Comparison of ENCODE assay signal across 9 mouse cellular contexts in genomic region chr15:78843581-78844469, GRCm38 (mm10). TPM values are rescaled to one million over a fixed set of nuclear protein-coding genes. Genes with fewer than 3 reads are reported as not detected.
DNase-seq lines count a peak whose midpoint lies in the region; ATAC-seq and TF ChIP-seq lines count a peak whose summit lies in the region.
"Had no signal": no experiment of that assay in that cellular context is flagged by ENCODE, and none has a peak within 500 bp of the region (broad histone marks: within the 10 kb centered on the region; RNA-seq: fewer than 3 reads in every experiment).

No protein-coding gene starts in this region.

- 0 out of 2 replicates have a peak, but pooled peaks have one; percentile 21 for TF ChIP-seq POLR2A in lung, adult 2 months (IDR thresholded peaks at IDR 0.05; ENCODE audit: borderline replicate concordance, extremely low read depth, low read depth, low read length)

- peak overlapping the region; percentile 75 for H3K4me2 ChIP-seq in embryonic facial prominence, embryonic 15.5 days (replicated peaks)
- H3K4me2 ChIP-seq in hindbrain, embryonic 16.5 days (ENCODE audit: low read length), result peak overlapping the region; percentile 75
- H3K4me2 ChIP-seq in stomach, embryonic 15.5 days, result peak overlapping the region; percentile 59

- TF ChIP-seq CTCF in lung, adult 2 months (IDR thresholded peaks at IDR 0.05; ENCODE audit: insufficient read depth, low read length), result no peak

- no peak for ATAC-seq in erythroblast, adult 5-6 weeks (replicated peaks; ENCODE audit: low FRiP score, poor library complexity, severe bottlenecking)
- ATAC-seq in embryonic facial prominence, embryonic 15.5 days (ENCODE audit: insufficient number of reproducible peaks, low FRiP score, low TSS enrichment, low read depth), result no peak
- ATAC-seq in hindbrain, embryonic 16.5 days, result no peak
- no peak for ATAC-seq in stomach, embryonic 15.5 days (ENCODE audit: insufficient read depth, low FRiP score, low read depth)
- no peak for ATAC-seq in megakaryocyte-erythroid progenitor cell, adult 5-6 weeks (replicated peaks; ENCODE audit: low FRiP score, low TSS enrichment, poor library complexity, severe bottlenecking)

- H3K9ac ChIP-seq in embryonic facial prominence, embryonic 15.5 days, result peak overlapping the region; percentile 75
- H3K9ac ChIP-seq in hindbrain, embryonic 16.5 days (ENCODE audit: low read depth, low read length), result peak overlapping the region; percentile 41
- peak overlapping the region; percentile 81 for H3K9ac ChIP-seq in stomach, embryonic 15.5 days

- WGBS in embryonic facial prominence, embryonic 15.5 days, result 38% methylated on average over 21 of the region's 21 CpGs
- 38% methylated on average over 21 of the region's 21 CpGs for WGBS in hindbrain, embryonic 16.5 days
- WGBS in lung, adult 2 months, result 13% methylated on average over 21 of the region's 21 CpGs
- WGBS in stomach, embryonic 15.5 days, result 28% methylated on average over 21 of the region's 21 CpGs

- peak; percentile 55 for DNase-seq in lung, adult 2 months
- DNase-seq in layer of hippocampus, postnatal 10 days (ENCODE audit: low spot score in 2 of 2), result no peak

- H3K9me3 ChIP-seq in erythroblast, embryonic 14.5 days (ENCODE audit: control insufficient read depth, low read length), result peaks cover 4% of the 10 kb centered on the region; the same call in 1 of the 2 replicates
- no peaks in the 10 kb centered on the region for H3K9me3 ChIP-seq in embryonic facial prominence, embryonic 15.5 days (replicated peaks)
- H3K9me3 ChIP-seq in hindbrain, embryonic 16.5 days (ENCODE audit: control insufficient read depth, low read length), result no peaks in the 10 kb centered on the region
- H3K9me3 ChIP-seq in stomach, embryonic 15.5 days, result no peaks in the 10 kb centered on the region

- H3K4me3 ChIP-seq in erythroblast, embryonic 14.5 days (replicated peaks), result peak overlapping the region; percentile 59
- H3K4me3 ChIP-seq in embryonic facial prominence, embryonic 15.5 days (replicated peaks), result peak overlapping the region; percentile 67
- H3K4me3 ChIP-seq in hindbrain, embryonic 16.5 days (ENCODE audit: low read length), result peak overlapping the region; percentile 45
- H3K4me3 ChIP-seq in lung, adult 2 months (replicated peaks; ENCODE audit: extremely low read depth, low read depth, low read length), result peak overlapping the region; percentile 94
- peak overlapping the region; percentile 72 for H3K4me3 ChIP-seq in stomach, embryonic 15.5 days (replicated peaks)

- peaks cover 5% of the 10 kb centered on the region; the same call in 1 of the 2 replicates for H3K36me3 ChIP-seq in erythroblast, embryonic 14.5 days (ENCODE audit: control insufficient read depth)
- peaks cover 11% of the 10 kb centered on the region for H3K36me3 ChIP-seq in embryonic facial prominence, embryonic 15.5 days
- H3K36me3 ChIP-seq in hindbrain, embryonic 16.5 days (ENCODE audit: control insufficient read depth, insufficient read depth, low read length), result no peaks in the 10 kb centered on the region
- H3K36me3 ChIP-seq in stomach, embryonic 15.5 days, result no peaks in the 10 kb centered on the region

- peaks cover 59% of the 10 kb centered on the region for H3K27me3 ChIP-seq in erythroblast, embryonic 14.5 days (ENCODE audit: control insufficient read depth)
- H3K27me3 ChIP-seq in embryonic facial prominence, embryonic 15.5 days, result no peaks in the 10 kb centered on the region
- H3K27me3 ChIP-seq in hindbrain, embryonic 16.5 days (replicated peaks; ENCODE audit: control insufficient read depth, insufficient read depth, low read length), result peaks cover 20% of the 10 kb centered on the region
- H3K27me3 ChIP-seq in stomach, embryonic 15.5 days (replicated peaks), result no peaks in the 10 kb centered on the region

- peak overlapping the region; percentile 93 for H3K27ac ChIP-seq in embryonic facial prominence, embryonic 15.5 days (replicated peaks)
- no peak overlapping the region for H3K27ac ChIP-seq in hindbrain, embryonic 16.5 days (ENCODE audit: low read depth, low read length)
- peak overlapping the region; percentile 96 for H3K27ac ChIP-seq in stomach, embryonic 15.5 days

- H3K4me1 ChIP-seq in erythroblast, embryonic 14.5 days (ENCODE audit: control insufficient read depth), result peaks cover 11% of the 10 kb centered on the region
- peaks cover 72% of the 10 kb centered on the region for H3K4me1 ChIP-seq in embryonic facial prominence, embryonic 15.5 days
- peaks cover 20% of the 10 kb centered on the region for H3K4me1 ChIP-seq in hindbrain, embryonic 16.5 days (ENCODE audit: control insufficient read depth, insufficient read depth, low read depth, low read length)
- H3K4me1 ChIP-seq in lung, adult 2 months (ENCODE audit: control insufficient read depth, insufficient read depth, low read length), result peaks cover 36% of the 10 kb centered on the region
- H3K4me1 ChIP-seq in stomach, embryonic 15.5 days, result peaks cover 49% of the 10 kb centered on the region

RNA-seq across cellular contexts. Expression of gene Cdc42ep1, which starts 1.4 kb away (rescaled TPM):
- polyA plus RNA-seq in erythroblast, embryonic 14.5 days (2012), result 0.04 and 0.05 TPM in 2 replicates
- total RNA-seq in erythroblast, adult 5-6 weeks (2015; ENCODE audit: low replicate concordance), result not detected in 2 replicates
- 0.70 TPM in 1 of 2 replicates, not detected in the other for total RNA-seq in erythroblast, adult 5-6 weeks (2017; ENCODE audit: low replicate concordance)
- polyA plus RNA-seq in embryonic facial prominence, embryonic 15.5 days (2015; fragmentation: Nextera tagmentation; extraction: Ambion mirVana), result 41.5 and 43.8 TPM in 2 replicates
- 15.9 and 17.5 TPM in 2 replicates for polyA plus RNA-seq in hindbrain, embryonic 16.5 days (2015; fragmentation: Nextera tagmentation; extraction: Ambion mirVana)
- 221 and 277 TPM in 2 replicates for polyA plus RNA-seq in lung, adult 2 months (2012; rRNA removed)
- polyA plus RNA-seq in stomach, embryonic 15.5 days (2015; fragmentation: Nextera tagmentation; extraction: Ambion mirVana), result 54.1 and 62.1 TPM in 2 replicates
- 0.77 TPM in 1 of 2 replicates, not detected in the other for total RNA-seq in megakaryocyte-erythroid progenitor cell, adult 5-6 weeks (2014; fragmentation: Nextera tagmentation)
- total RNA-seq in megakaryocyte-erythroid progenitor cell, adult 5-6 weeks (2017), result not detected in 2 replicates
- total RNA-seq in layer of hippocampus, postnatal 10 days (2021), result 1 to 10 TPM; 7.6 to 8.5 TPM

RNA-seq across cellular contexts. Expression of gene Lgals2, which starts 11.5 kb away (rescaled TPM):
- polyA plus RNA-seq in erythroblast, embryonic 14.5 days (2012), result not detected in 2 replicates
- total RNA-seq in erythroblast, adult 5-6 weeks (2015; ENCODE audit: low replicate concordance), result not detected in 2 replicates
- total RNA-seq in erythroblast, adult 5-6 weeks (2017; ENCODE audit: low replicate concordance), result not detected in 2 replicates
- 1.0 TPM in 2 replicates for polyA plus RNA-seq in embryonic facial prominence, embryonic 15.5 days (2015; fragmentation: Nextera tagmentation; extraction: Ambion mirVana)
- polyA plus RNA-seq in hindbrain, embryonic 16.5 days (2015; fragmentation: Nextera tagmentation; extraction: Ambion mirVana), result not detected in 2 replicates
- polyA plus RNA-seq in lung, adult 2 months (2012; rRNA removed), result 6.0 and 7.2 TPM in 2 replicates
- polyA plus RNA-seq in stomach, embryonic 15.5 days (2015; fragmentation: Nextera tagmentation; extraction: Ambion mirVana), result 210 and 299 TPM in 2 replicates
- not detected in 2 replicates for total RNA-seq in megakaryocyte-erythroid progenitor cell, adult 5-6 weeks (2014; fragmentation: Nextera tagmentation)
- total RNA-seq in megakaryocyte-erythroid progenitor cell, adult 5-6 weeks (2017), result not detected in 2 replicates
- total RNA-seq in layer of hippocampus, postnatal 10 days (2021), result not detected

RNA-seq across cellular contexts. Expression of gene Gga1, which starts 33.2 kb away (rescaled TPM):
- 13.3 and 13.7 TPM in 2 replicates for polyA plus RNA-seq in erythroblast, embryonic 14.5 days (2012)
- 6.5 and 17.1 TPM in 2 replicates for total RNA-seq in erythroblast, adult 5-6 weeks (2015; ENCODE audit: low replicate concordance)
- 3.5 and 3.7 TPM in 2 replicates for total RNA-seq in erythroblast, adult 5-6 weeks (2017; ENCODE audit: low replicate concordance)
- 56.0 and 62.0 TPM in 2 replicates for polyA plus RNA-seq in embryonic facial prominence, embryonic 15.5 days (2015; fragmentation: Nextera tagmentation; extraction: Ambion mirVana)
- polyA plus RNA-seq in hindbrain, embryonic 16.5 days (2015; fragmentation: Nextera tagmentation; extraction: Ambion mirVana), result 46.1 and 51.8 TPM in 2 replicates
- polyA plus RNA-seq in lung, adult 2 months (2012; rRNA removed), result 113 and 121 TPM in 2 replicates
- 47.1 TPM in 2 replicates for polyA plus RNA-seq in stomach, embryonic 15.5 days (2015; fragmentation: Nextera tagmentation; extraction: Ambion mirVana)
- total RNA-seq in megakaryocyte-erythroid progenitor cell, adult 5-6 weeks (2014; fragmentation: Nextera tagmentation), result 30.0 and 47.6 TPM in 2 replicates
- 7.8 and 10.9 TPM in 2 replicates for total RNA-seq in megakaryocyte-erythroid progenitor cell, adult 5-6 weeks (2017)
- 10 to 100 TPM; 56.8 to 58.0 TPM for total RNA-seq in layer of hippocampus, postnatal 10 days (2021)

RNA-seq across cellular contexts. Expression of gene Card10, which starts 41.0 kb away (rescaled TPM):
- 0.01 and 0.02 TPM in 2 replicates for polyA plus RNA-seq in erythroblast, embryonic 14.5 days (2012)
- total RNA-seq in erythroblast, adult 5-6 weeks (2015; ENCODE audit: low replicate concordance), result 0.58 TPM in 1 of 2 replicates, not detected in the other
- total RNA-seq in erythroblast, adult 5-6 weeks (2017; ENCODE audit: low replicate concordance), result 0.56 TPM in 1 of 2 replicates, not detected in the other
- polyA plus RNA-seq in embryonic facial prominence, embryonic 15.5 days (2015; fragmentation: Nextera tagmentation; extraction: Ambion mirVana), result 4.3 TPM in 2 replicates
- polyA plus RNA-seq in hindbrain, embryonic 16.5 days (2015; fragmentation: Nextera tagmentation; extraction: Ambion mirVana), result 2.5 and 2.8 TPM in 2 replicates
- 61.5 and 73.5 TPM in 2 replicates for polyA plus RNA-seq in lung, adult 2 months (2012; rRNA removed)
- polyA plus RNA-seq in stomach, embryonic 15.5 days (2015; fragmentation: Nextera tagmentation; extraction: Ambion mirVana), result 6.6 and 7.6 TPM in 2 replicates
- 0.42 TPM in 1 of 2 replicates, not detected in the other for total RNA-seq in megakaryocyte-erythroid progenitor cell, adult 5-6 weeks (2014; fragmentation: Nextera tagmentation)
- not detected in 2 replicates for total RNA-seq in megakaryocyte-erythroid progenitor cell, adult 5-6 weeks (2017)
- total RNA-seq in layer of hippocampus, postnatal 10 days (2021), result 1 to 10 TPM; 5.8 to 6.0 TPM

RNA-seq across cellular contexts. Expression of gene Gm49510, which starts 55.6 kb away (rescaled TPM):
- polyA plus RNA-seq in erythroblast, embryonic 14.5 days (2012), result 0.04 TPM in 1 of 2 replicates, not detected in the other
- total RNA-seq in erythroblast, adult 5-6 weeks (2015; ENCODE audit: low replicate concordance), result not detected in 2 replicates
- total RNA-seq in erythroblast, adult 5-6 weeks (2017; ENCODE audit: low replicate concordance), result 0.56 and 0.77 TPM in 2 replicates
- polyA plus RNA-seq in embryonic facial prominence, embryonic 15.5 days (2015; fragmentation: Nextera tagmentation; extraction: Ambion mirVana), result 0.71 and 0.85 TPM in 2 replicates
- 0.11 TPM in 1 of 2 replicates, not detected in the other for polyA plus RNA-seq in hindbrain, embryonic 16.5 days (2015; fragmentation: Nextera tagmentation; extraction: Ambion mirVana)
- polyA plus RNA-seq in lung, adult 2 months (2012; rRNA removed), result 0.04 TPM in 1 of 2 replicates, not detected in the other
- polyA plus RNA-seq in stomach, embryonic 15.5 days (2015; fragmentation: Nextera tagmentation; extraction: Ambion mirVana), result 0.42 and 0.52 TPM in 2 replicates
- not detected in 2 replicates for total RNA-seq in megakaryocyte-erythroid progenitor cell, adult 5-6 weeks (2014; fragmentation: Nextera tagmentation)
- 2.6 TPM in 1 of 2 replicates, not detected in the other for total RNA-seq in megakaryocyte-erythroid progenitor cell, adult 5-6 weeks (2017)
- not detected for total RNA-seq in layer of hippocampus, postnatal 10 days (2021)
- total RNA-seq: heart, postnatal 36 days had no signal

Comparison
In these comparisons a context has a peak if more than half of its experiments do, and no peak if none do; other contexts are left out.
1. RNA of gene Cdc42ep1, which starts 1.4 kb away (polyA plus RNA-seq): 221 to 277 TPM in lung, adult 2 months, 54.1 to 62.1 TPM in stomach, embryonic 15.5 days, 41.5 to 43.8 TPM in embryonic facial prominence, embryonic 15.5 days and 15.9 to 17.5 TPM in hindbrain, embryonic 16.5 days; 0.04 to 0.05 TPM in erythroblast, embryonic 14.5 days; every median in the first group is over 10 times any median in the second.
2. RNA of gene Lgals2, which starts 11.5 kb away (polyA plus RNA-seq): 210 to 299 TPM in stomach, embryonic 15.5 days; 6.0 to 7.2 TPM in lung, adult 2 months, 1.0 TPM in embryonic facial prominence, embryonic 15.5 days, not detected in erythroblast, embryonic 14.5 days and not detected in hindbrain, embryonic 16.5 days; every median in the first group is over 10 times any median in the second.
3. Peak in every context shown above with its lines, with median percentiles within 50 percentile points of each other: H3K4me3 ChIP-seq, H3K4me2 ChIP-seq and H3K9ac ChIP-seq.